Mouse (Mus musculus) CH12F3 (cell line): ENCODE data around the gene Cfap299.

Experiments
- in situ Hi-C: fragments of 300-500 bp; cut with MboI; formaldehyde crosslinking; loops from 2 replicates; pipeline ENCODE4 v1.14.3; 2020; ENCODE audit warnings: low sequenced_read_pairs

Gene Cfap299

DNA sequence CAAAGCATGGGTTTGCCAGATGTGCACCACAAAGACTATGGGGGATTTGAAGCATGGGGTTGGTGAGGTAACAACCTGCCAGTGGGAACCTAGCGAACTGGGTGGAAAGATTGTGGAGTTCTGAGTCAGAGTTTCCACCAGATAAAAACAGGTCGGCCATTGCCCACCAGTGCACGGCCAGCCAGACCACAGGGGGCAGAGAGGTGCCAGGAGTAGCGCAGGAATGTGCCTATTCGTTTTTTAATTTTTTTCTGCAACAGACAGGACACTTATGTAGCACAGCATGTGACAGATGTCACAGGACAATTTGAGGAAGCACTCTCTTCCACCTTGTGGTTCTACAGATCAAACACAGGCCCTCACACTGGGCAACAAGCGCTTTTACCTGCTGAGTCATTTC lies 475.7 kb downstream of the Cfap299 start:
- in situ Hi-C loops: no loop called here

DNA sequence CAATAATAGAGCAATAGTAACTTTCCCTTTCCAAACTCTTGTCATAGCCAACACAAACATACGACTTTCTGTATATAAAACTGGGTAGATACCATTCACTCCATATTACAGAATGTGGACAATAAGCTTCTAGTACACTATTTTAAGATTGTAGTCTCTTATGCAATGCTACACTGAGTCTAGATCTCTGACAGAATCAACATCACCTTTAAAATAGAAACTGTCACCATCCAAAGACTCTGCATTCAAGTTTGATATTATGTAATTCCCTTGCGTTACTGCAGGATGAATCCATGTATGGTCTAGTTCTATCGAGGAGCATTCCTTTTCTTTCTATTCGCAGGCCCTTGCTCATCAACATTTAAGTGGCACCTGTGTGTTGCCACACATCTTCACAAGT lies 477.4 kb downstream of the Cfap299 start:
- in situ Hi-C loops: no loop called here

DNA sequence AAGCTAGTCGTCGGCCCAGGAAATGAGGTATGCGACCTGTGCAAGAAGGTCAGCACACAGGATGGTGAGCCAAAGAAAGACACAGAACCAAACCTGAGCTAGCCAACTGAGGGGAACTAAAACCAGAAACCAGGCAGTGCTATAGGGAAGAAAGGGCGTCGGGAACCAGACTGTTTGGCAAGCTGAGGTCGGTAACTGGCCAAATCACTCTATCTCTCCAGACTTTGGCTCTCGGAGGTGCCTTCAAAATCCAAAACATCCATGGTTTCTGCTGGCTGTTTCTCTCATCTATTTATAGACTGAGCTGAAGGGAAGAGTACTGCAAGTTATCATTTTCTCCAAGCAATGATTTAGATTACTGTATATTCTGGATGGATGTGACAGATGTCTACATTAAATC lies 477.9 kb downstream of the Cfap299 start:
- in situ Hi-C loops: no loop called here

DNA sequence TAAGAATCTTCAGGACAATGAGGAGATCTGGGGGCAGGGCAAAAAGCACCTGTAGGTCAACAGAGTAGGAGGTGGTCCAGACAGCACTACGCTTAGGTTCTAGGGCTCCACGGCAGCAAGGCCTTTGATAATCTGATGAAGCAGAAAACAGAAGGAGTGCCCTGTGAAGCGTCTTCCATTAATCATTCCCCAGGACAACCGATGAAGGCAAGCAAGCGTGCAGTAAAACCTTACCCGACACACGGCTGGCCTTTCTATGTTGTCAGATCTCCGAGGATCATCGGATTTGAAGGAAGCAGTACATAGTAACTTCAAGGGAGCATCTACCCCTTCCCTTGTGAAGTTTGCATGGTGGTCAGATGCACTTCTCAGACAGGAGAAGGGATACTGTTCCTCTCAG lies 478.8 kb downstream of the Cfap299 start:
- in situ Hi-C loops: no loop called here

DNA sequence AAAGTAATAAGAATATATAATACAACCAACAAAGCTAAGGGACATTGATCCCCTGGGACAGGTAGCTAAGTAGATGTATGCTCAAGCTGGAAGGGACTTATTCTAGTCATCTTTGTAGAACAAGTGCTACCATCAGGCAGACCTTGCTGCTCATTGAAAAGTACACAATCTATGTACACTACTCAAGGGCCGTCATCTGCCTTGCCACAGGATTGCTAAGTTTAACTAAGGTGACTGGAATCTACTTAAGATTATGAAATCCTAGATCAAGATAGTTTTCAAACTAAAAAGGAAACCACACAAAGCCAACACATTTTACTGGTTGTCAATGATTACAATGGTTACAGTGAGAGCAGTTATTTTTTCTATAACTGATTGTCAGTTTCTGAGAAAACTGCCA lies 483.3 kb downstream of the Cfap299 start:
- in situ Hi-C loops: no loop called here

DNA sequence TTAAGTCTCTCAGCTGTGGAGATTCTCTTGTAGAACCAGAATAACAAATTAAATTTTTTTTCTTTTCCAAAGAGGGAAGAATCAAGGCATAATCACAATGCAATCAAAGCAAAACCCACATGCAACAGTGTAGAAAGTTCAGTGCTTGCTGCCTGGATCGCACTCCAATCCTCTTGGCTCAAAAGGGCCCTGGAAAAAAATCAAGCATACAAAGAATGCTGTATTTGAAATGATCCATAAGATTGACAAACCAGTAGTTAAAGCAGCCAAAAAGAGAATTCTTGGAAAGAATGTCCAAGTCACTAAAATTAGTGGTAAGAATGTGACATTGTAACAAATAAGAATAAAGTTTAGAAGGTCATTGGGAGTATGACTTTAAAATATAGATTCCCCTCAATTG lies 486.2 kb downstream of the Cfap299 start:
- in situ Hi-C loops: no loop called here

DNA sequence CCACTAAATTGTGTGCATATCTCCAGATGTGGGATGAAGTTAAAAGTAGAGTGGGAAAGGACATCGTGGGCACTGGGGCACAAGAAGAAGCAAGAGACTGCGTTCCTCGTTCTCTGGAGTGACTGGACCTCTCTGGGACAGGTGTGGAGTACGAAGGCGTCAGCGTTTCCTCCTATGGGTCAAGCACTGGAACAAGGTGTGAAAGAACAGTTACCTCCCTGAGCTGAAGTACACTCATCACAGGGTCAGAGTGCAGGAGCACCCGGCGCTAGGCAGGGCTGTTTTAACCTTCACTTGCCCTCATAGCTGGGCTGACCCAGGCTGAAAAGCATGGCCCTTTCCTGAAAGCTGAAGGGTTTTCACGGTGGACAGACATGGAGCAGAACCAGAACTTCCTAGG lies 504.7 kb downstream of the Cfap299 start:
- in situ Hi-C loops: no loop called here

DNA sequence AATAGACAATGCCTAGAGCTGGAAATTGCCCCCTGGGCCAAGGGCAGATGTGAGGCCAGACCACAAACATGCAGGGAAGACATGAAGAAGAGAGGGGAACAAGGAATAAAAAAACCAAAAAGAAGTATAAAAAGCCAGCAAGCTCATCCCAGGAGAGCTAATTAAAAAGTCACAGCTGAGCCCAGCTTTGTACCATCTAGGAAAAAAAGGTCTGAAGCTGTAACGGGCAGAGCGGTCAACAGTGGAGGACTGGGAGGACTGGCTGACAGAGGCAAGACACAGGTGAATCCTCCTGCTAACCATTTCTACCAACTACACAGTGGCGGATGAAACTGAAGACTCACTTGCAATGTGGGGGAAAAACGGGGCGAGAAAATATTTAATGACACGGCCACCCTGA lies 505.2 kb downstream of the Cfap299 start:
- in situ Hi-C loops: no loop called here

DNA sequence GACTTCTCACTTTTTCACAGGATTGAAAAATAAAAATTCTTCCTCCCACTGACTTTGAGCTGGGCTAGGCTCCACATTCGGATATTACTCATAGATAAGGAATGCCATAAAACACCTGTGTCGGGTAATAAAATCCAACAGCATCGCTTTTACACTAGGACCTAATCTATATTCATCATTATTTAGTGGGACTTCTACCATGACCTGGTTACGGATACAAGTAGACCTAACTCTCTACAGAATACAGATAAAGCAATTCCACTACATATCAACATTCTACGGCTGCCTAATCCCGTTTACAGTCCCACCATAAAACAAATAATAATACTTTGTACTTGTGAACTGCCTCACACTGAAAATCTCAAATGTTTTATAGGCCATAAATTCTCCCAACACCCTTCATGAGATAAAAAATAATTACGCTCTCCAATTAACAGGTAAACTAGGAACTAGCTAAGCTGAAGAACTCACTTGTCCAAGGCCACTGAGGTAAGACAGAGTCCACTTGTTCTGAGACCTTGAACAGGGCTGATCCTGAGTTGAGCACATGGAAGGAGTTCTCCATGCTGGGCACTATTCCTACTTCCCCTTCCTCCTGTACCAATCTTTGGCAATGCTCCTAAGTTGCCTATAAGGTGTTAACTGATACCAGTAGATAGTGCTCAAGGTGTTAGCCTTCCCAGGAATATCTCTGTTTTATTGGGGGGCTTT lies 513.7 kb downstream of the Cfap299 start:
- in situ Hi-C loops: no loop called here

DNA sequence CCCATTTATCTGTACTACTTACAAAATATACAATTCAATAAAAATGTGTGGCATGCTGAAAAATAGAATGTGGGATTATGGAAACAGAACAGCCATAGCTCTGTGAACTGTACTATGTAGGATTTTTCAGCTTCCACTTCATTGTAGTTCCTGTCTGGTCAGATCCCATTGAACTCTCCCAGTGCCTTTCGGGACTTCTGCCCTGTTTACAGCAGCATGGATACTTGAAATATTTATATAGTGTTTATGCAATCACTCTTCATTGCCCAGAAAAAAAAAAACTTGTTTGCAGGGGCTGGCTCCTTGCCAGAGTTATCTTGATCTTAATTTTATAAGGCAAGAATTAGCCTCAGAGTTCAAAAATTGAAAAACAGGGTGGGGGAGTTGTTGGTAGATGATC lies 515.6 kb downstream of the Cfap299 start:
- in situ Hi-C loops: no loop called here
